Mouse (Mus musculus) ES-Bruce4 (cell line): Measurements from ENCODE around the gene Tfrc.

ENCODE experiments used
- CTCF ChIP-seq: IDR thresholded peaks from one replicate; pipeline ENCODE4 v1.8.1; 2011; ENCODE audit warnings: low read depth, low read length
- EP300 ChIP-seq: IDR thresholded peaks from 2 replicates; pipeline ENCODE4 v1.6.1; 2011; ENCODE audit warnings: low read depth, low read length; ENCODE audit not compliant: insufficient read depth
- POLR2A ChIP-seq: IDR thresholded peaks from one replicate; pipeline ENCODE4 v1.8.1; 2011; ENCODE audit warnings: low read length; ENCODE audit not compliant: insufficient read depth

GRCm38 (mm10) chr16:32610460-32611255 lies 1.9 kb downstream of the Tfrc start:
- TF ChIP-seq POLR2A = no peak
- no peak for TF ChIP-seq CTCF
- no peak for TF ChIP-seq EP300
